ENCODE assay signal across 25 mouse cellular contexts in genomic region chrX:52412936-52413335, GRCm38 (mm10).
DNase-seq lines count a peak whose midpoint lies in the region; ATAC-seq lines count a peak whose summit lies in the region.
"Had no signal": no experiment of that assay in that cellular context is flagged by ENCODE, and none has a peak within 500 bp of the region (broad histone marks: within the 10 kb centered on the region; RNA-seq: fewer than 3 reads in every experiment).

No protein-coding gene starts in this region.

- 58% methylated on average over 3 of the region's 3 CpGs for WGBS in forebrain, embryonic 13.5 days
- WGBS in forebrain, embryonic 12.5 days: 54% methylated on average over 3 of the region's 3 CpGs
- WGBS in forebrain, embryonic 16.5 days: 39% methylated on average over 3 of the region's 3 CpGs
- WGBS in forebrain, embryonic 10.5 days: 83% methylated on average over 3 of the region's 3 CpGs
- 51% methylated on average over 3 of the region's 3 CpGs for WGBS in neural tube, embryonic 12.5 days

- H3K4me2 ChIP-seq in forebrain, embryonic 13.5 days: no peak overlapping the region
- H3K4me2 ChIP-seq in forebrain, embryonic 12.5 days: no peak overlapping the region
- no peak overlapping the region for H3K4me2 ChIP-seq in forebrain, embryonic 16.5 days (ENCODE audit: low read length)
- no peak overlapping the region for H3K4me2 ChIP-seq in neural tube, embryonic 12.5 days (replicated peaks)
- H3K4me2 ChIP-seq: embryonic facial prominence, embryonic 13.5 days; embryonic facial prominence, embryonic 15.5 days; forebrain, embryonic 15.5 days had no signal

- no peaks in the 10 kb centered on the region for H3K4me1 ChIP-seq in forebrain, embryonic 13.5 days
- H3K4me1 ChIP-seq in forebrain, embryonic 12.5 days: no peaks in the 10 kb centered on the region
- H3K4me1 ChIP-seq in forebrain, embryonic 16.5 days (replicated peaks; ENCODE audit: control insufficient read depth, insufficient read depth, low read length): no peaks in the 10 kb centered on the region
- no peaks in the 10 kb centered on the region for H3K4me1 ChIP-seq in forebrain, embryonic 10.5 days
- H3K4me1 ChIP-seq in neural tube, embryonic 12.5 days: no peaks in the 10 kb centered on the region
- H3K4me1 ChIP-seq: embryonic facial prominence, embryonic 15.5 days had no signal

- no peak for DNase-seq in forebrain, embryonic 10.5 days (ENCODE audit: extremely low spot score, low spot score)
- DNase-seq in neural tube, embryonic 10.5 days (ENCODE audit: extremely low spot score, low spot score): no peak
- peak; percentile 66 for DNase-seq in Muller cell, postnatal 12 days (ENCODE audit: inconsistent ontology term)
- DNase-seq in thymus, adult 18-20 months: no peak
- DNase-seq: adrenal gland, adult 2 months; adrenal gland, postnatal 10 days; adrenal gland, postnatal 25 days; B cell, adult 2 months; cerebellum, adult 11-12 months; cerebellum, adult 2 months; cerebellum, adult 9-11 months; cerebellum, postnatal 14 days; cerebellum, postnatal 36 days; embryo, embryonic 11 days had no signal

- H3K27ac ChIP-seq in forebrain, embryonic 13.5 days: no peak overlapping the region
- no peak overlapping the region for H3K27ac ChIP-seq in forebrain, embryonic 12.5 days
- H3K27ac ChIP-seq in forebrain, embryonic 16.5 days (ENCODE audit: low read length): no peak overlapping the region
- H3K27ac ChIP-seq in forebrain, embryonic 10.5 days: no peak overlapping the region
- no peak overlapping the region for H3K27ac ChIP-seq in neural tube, embryonic 12.5 days
- H3K27ac ChIP-seq: embryonic facial prominence, embryonic 13.5 days; embryonic facial prominence, embryonic 15.5 days; forebrain, embryonic 15.5 days had no signal

- no peaks in the 10 kb centered on the region for H3K27me3 ChIP-seq in forebrain, embryonic 13.5 days
- no peaks in the 10 kb centered on the region for H3K27me3 ChIP-seq in forebrain, embryonic 12.5 days
- no peaks in the 10 kb centered on the region for H3K27me3 ChIP-seq in forebrain, embryonic 16.5 days (replicated peaks; ENCODE audit: control insufficient read depth, insufficient read depth, low read length)
- H3K27me3 ChIP-seq in forebrain, embryonic 10.5 days (ENCODE audit: poor library complexity, severe bottlenecking): peaks cover 13% of the 10 kb centered on the region; the same call in 1 of the 2 replicates
- H3K27me3 ChIP-seq in neural tube, embryonic 12.5 days (replicated peaks): no peaks in the 10 kb centered on the region
- H3K27me3 ChIP-seq: CH12.LX; embryonic facial prominence, embryonic 15.5 days; forebrain, embryonic 15.5 days had no signal

- H3K4me3 ChIP-seq in forebrain, embryonic 13.5 days: no peak overlapping the region
- H3K4me3 ChIP-seq in forebrain, embryonic 12.5 days (replicated peaks): no peak overlapping the region
- no peak overlapping the region for H3K4me3 ChIP-seq in forebrain, embryonic 16.5 days (replicated peaks; ENCODE audit: low read length)
- H3K4me3 ChIP-seq in forebrain, embryonic 10.5 days: no peak overlapping the region
- H3K4me3 ChIP-seq in neural tube, embryonic 12.5 days: no peak overlapping the region
- H3K4me3 ChIP-seq: embryonic facial prominence, embryonic 13.5 days; embryonic facial prominence, embryonic 15.5 days; erythroblast, embryonic 14.5 days; forebrain, embryonic 15.5 days had no signal

- peak; percentile 24; the same call in 1 of the 2 replicates for ATAC-seq in forebrain, embryonic 13.5 days
- ATAC-seq in forebrain, embryonic 12.5 days (ENCODE audit: low FRiP score): no peak
- ATAC-seq in forebrain, embryonic 16.5 days: peak; percentile 38; the same call in 1 of the 2 replicates
- ATAC-seq in neural tube, embryonic 12.5 days (ENCODE audit: low FRiP score, low read depth): 0 out of 2 replicates have a peak, but pooled peaks have one; percentile 41
- ATAC-seq: CD4-positive, CD25-positive, alpha-beta regulatory T cell, adult 4 months; forebrain, embryonic 15.5 days had no signal

- no peaks in the 10 kb centered on the region for H3K9me3 ChIP-seq in forebrain, embryonic 13.5 days (replicated peaks)
- H3K9me3 ChIP-seq in forebrain, embryonic 12.5 days: no peaks in the 10 kb centered on the region
- no peaks in the 10 kb centered on the region for H3K9me3 ChIP-seq in forebrain, embryonic 16.5 days (ENCODE audit: control insufficient read depth, low read length)
- no peaks in the 10 kb centered on the region for H3K9me3 ChIP-seq in forebrain, embryonic 10.5 days
- H3K9me3 ChIP-seq in neural tube, embryonic 12.5 days: no peaks in the 10 kb centered on the region
- H3K9me3 ChIP-seq: embryonic facial prominence, embryonic 13.5 days; embryonic facial prominence, embryonic 15.5 days; forebrain, embryonic 15.5 days; G1E had no signal

- no peak overlapping the region for H3K9ac ChIP-seq in forebrain, embryonic 13.5 days
- no peak overlapping the region for H3K9ac ChIP-seq in forebrain, embryonic 12.5 days
- no peak overlapping the region for H3K9ac ChIP-seq in forebrain, embryonic 16.5 days (replicated peaks; ENCODE audit: low read depth, low read length)
- H3K9ac ChIP-seq in neural tube, embryonic 12.5 days: no peak overlapping the region
- H3K9ac ChIP-seq: embryonic facial prominence, embryonic 13.5 days; embryonic facial prominence, embryonic 15.5 days; forebrain, embryonic 15.5 days had no signal

- no peaks in the 10 kb centered on the region for H3K36me3 ChIP-seq in forebrain, embryonic 13.5 days (ENCODE audit: poor library complexity, severe bottlenecking)
- no peaks in the 10 kb centered on the region for H3K36me3 ChIP-seq in forebrain, embryonic 12.5 days (replicated peaks)
- no peaks in the 10 kb centered on the region for H3K36me3 ChIP-seq in forebrain, embryonic 16.5 days (ENCODE audit: control insufficient read depth, insufficient read depth)
- no peaks in the 10 kb centered on the region for H3K36me3 ChIP-seq in forebrain, embryonic 10.5 days (replicated peaks)
- no peaks in the 10 kb centered on the region for H3K36me3 ChIP-seq in neural tube, embryonic 12.5 days
- H3K36me3 ChIP-seq: embryonic facial prominence, embryonic 13.5 days; embryonic facial prominence, embryonic 15.5 days; forebrain, embryonic 15.5 days; G1E had no signal
